Mouse (Mus musculus): Measurements from ENCODE around the gene Pex16.
A peak's percentile ranks its signal among the peaks of the same experiment; 100 is the strongest.
"Not testable (repeated sequence)": the region's sequence is repeated elsewhere in the genome, so short reads cannot be mapped to it uniquely, and the experiment has no call there.

Gene Pex16

GRCm38 (mm10) chr2:92388081-92388517, 13.6 kb downstream of the Pex16 start:
- no peak for DNase-seq (ENCODE audit: low spot score in 2 of 2)

GRCm38 (mm10) chr2:92388891-92389641, 14.6 kb downstream of the Pex16 start:
- peak; percentile 94 to 96 for DNase-seq (ENCODE audit: low spot score in 2 of 2)

GRCm38 (mm10) chr2:92389645-92390044, 15.2 kb downstream of the Pex16 start:
- DNase-seq (ENCODE audit: low spot score in 2 of 2), result no peak

- DNase-seq (ENCODE audit: low spot score in 2 of 2), result no peak
Observed at GRCm38 (mm10) chr2:92390206-92390930, 15.9 kb downstream of the Pex16 start.

GRCm38 (mm10) chr2:92391116-92391515, 16.6 kb downstream of the Pex16 start:
- no peak for DNase-seq (ENCODE audit: low spot score in 2 of 2)

GRCm38 (mm10) chr2:92391703-92392317, 17.3 kb downstream of the Pex16 start:
- DNase-seq (ENCODE audit: low spot score in 2 of 2), result no peak

GRCm38 (mm10) chr2:92392318-92393264, 18.1 kb downstream of the Pex16 start:
- no peak for DNase-seq (ENCODE audit: low spot score in 2 of 2)

- DNase-seq (ENCODE audit: low spot score in 2 of 2), result no peak
Observed at GRCm38 (mm10) chr2:92395535-92395934, 21.1 kb downstream of the Pex16 start.

- DNase-seq (ENCODE audit: low spot score in 2 of 2), result no peak
Observed at GRCm38 (mm10) chr2:92397436-92397835, 23.0 kb downstream of the Pex16 start.

GRCm38 (mm10) chr2:92399877-92400276, 25.4 kb downstream of the Pex16 start:
- not testable (repeated sequence) for DNase-seq (ENCODE audit: low spot score in 2 of 2)

- DNase-seq (ENCODE audit: low spot score in 2 of 2), result no peak
Observed at GRCm38 (mm10) chr2:92400682-92401081, 26.2 kb downstream of the Pex16 start.

- DNase-seq (ENCODE audit: low spot score in 2 of 2), result no peak
Observed at GRCm38 (mm10) chr2:92401091-92401561, 26.6 kb downstream of the Pex16 start, which contains the start of gene Mapk8ip1. Gene Mapk8ip1, minus strand, starts transcription at chr2:92401263.

GRCm38 (mm10) chr2:92402591-92403326, 28.3 kb downstream of the Pex16 start:
- peak in 1 of 2 experiments; percentile 54 for DNase-seq (ENCODE audit: low spot score in 2 of 2)

GRCm38 (mm10) chr2:92403776-92404319, 29.4 kb downstream of the Pex16 start:
- no peak for DNase-seq (ENCODE audit: low spot score in 2 of 2)

GRCm38 (mm10) chr2:92404737-92405136, 30.3 kb downstream of the Pex16 start:
- no peak for DNase-seq (ENCODE audit: low spot score in 2 of 2)

GRCm38 (mm10) chr2:92405687-92406086, 31.2 kb downstream of the Pex16 start:
- no peak for DNase-seq (ENCODE audit: low spot score in 2 of 2)

GRCm38 (mm10) chr2:92408309-92409045, 34.0 kb downstream of the Pex16 start:
- DNase-seq (ENCODE audit: low spot score in 2 of 2), result no peak

GRCm38 (mm10) chr2:92411705-92412104, 37.2 kb downstream of the Pex16 start:
- no peak for DNase-seq (ENCODE audit: low spot score in 2 of 2)

GRCm38 (mm10) chr2:92421723-92422387, 47.4 kb downstream of the Pex16 start:
- no peak for DNase-seq (ENCODE audit: low spot score in 2 of 2)
